Mouse (Mus musculus): ENCODE measurements around the gene Barx1.

DNA sequence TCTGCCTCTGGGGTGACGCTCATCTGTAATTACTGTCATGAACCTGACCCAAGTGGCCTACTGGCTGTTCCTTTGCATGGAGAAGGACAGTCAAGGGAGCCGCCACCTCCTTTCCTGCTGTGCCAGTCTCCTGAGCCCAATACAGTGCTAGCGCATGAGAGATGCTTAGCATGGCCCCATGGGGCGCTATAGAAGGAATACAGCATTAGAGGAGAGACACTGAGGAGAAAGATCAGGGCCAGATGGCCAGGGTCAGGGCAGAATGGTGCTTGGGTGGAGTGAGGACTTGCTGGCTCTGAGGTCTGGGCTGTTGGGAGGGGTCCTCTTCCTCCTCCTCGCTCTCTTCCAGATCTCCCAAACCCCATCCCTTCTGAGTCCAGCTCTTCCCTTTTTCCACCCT, 23.9 kb downstream of the Barx1 start:
- TF ChIP-seq CTCF (IDR thresholded peaks at IDR 0.05; ENCODE audit: low read depth, low read length) (no peak), POLR2AphosphoS5 (IDR thresholded peaks at IDR 0.05; ENCODE audit: insufficient replicate concordance, low read depth, low read length) (no peak), GATA1 (IDR thresholded peaks at IDR 0.05; ENCODE audit: borderline replicate concordance, low read length) (no peak), TAL1 (conservative IDR thresholded peaks at IDR 0.05; ENCODE audit: low read depth, low read length) (no peak)
